Mouse (Mus musculus): ENCODE measurements around the gene Dnaic2. TPM values are rescaled to one million over a fixed set of nuclear protein-coding genes. Genes with fewer than 3 reads are reported as not detected.

Dnaic2 gene
- polyA plus RNA-seq, 1 experiment from 2014 or later, result 0.35 TPM

GRCm38 (mm10) chr11:114801906-114802305, 74.7 kb downstream of the Dnaic2 start:
- Histone ChIP-seq H3K4me2 (ENCODE audit: low read length) (no peak overlapping the region), H3K9me3 (ENCODE audit: control insufficient read depth, low read length) (0 out of 2 replicates have a peak, but pooled peaks cover 4% of the 10 kb centered on the region), H3K9ac (ENCODE audit: low read length) (no peak overlapping the region), H3K4me3 (ENCODE audit: control insufficient read depth in 1 of 2, insufficient read depth in 1 of 2, low read depth in 1 of 2, low read length in 2 of 2) (no peak overlapping the region), H3K4me1 (ENCODE audit: control insufficient read depth in 2 of 2, insufficient read depth in 2 of 2, low read length in 2 of 2) (no peaks in the 10 kb centered on the region), H3K36me3 (ENCODE audit: control insufficient read depth, insufficient read depth, low read length) (no peaks in the 10 kb centered on the region), H3K27ac (replicated peaks in 1 of 2; ENCODE audit: control insufficient read depth in 1 of 2, insufficient read depth in 1 of 2, low read depth in 2 of 2, low read length in 2 of 2) (no peak overlapping the region), H3K27me3 (ENCODE audit: control insufficient read depth, insufficient read depth, low read length) (no peaks in the 10 kb centered on the region)
- WGBS, result 95% methylated on average over 1 of the region's 1 CpGs
- no peak for ATAC-seq (ENCODE audit: insufficient number of reproducible peaks, insufficient read depth, low FRiP score, low read depth)

GRCm38 (mm10) chr11:114802540-114803267, 75.5 kb downstream of the Dnaic2 start:
- Histone ChIP-seq H3K4me2 (ENCODE audit: low read length) (no peak overlapping the region), H3K9me3 (ENCODE audit: control insufficient read depth, low read length) (0 out of 2 replicates have a peak, but pooled peaks cover 4% of the 10 kb centered on the region), H3K4me1 (ENCODE audit: control insufficient read depth in 2 of 2, insufficient read depth in 2 of 2, low read length in 2 of 2) (no peaks in the 10 kb centered on the region; a peak in 1 of 4 replicates), H3K36me3 (ENCODE audit: control insufficient read depth, insufficient read depth, low read length) (no peaks in the 10 kb centered on the region), H3K4me3 (ENCODE audit: control insufficient read depth in 1 of 2, insufficient read depth in 1 of 2, low read depth in 1 of 2, low read length in 2 of 2) (no peak overlapping the region), H3K9ac (ENCODE audit: low read length) (no peak overlapping the region), H3K27ac (replicated peaks in 1 of 2; ENCODE audit: control insufficient read depth in 1 of 2, insufficient read depth in 1 of 2, low read depth in 2 of 2, low read length in 2 of 2) (no peak overlapping the region), H3K27me3 (ENCODE audit: control insufficient read depth, insufficient read depth, low read length) (no peaks in the 10 kb centered on the region)
- ATAC-seq (ENCODE audit: insufficient number of reproducible peaks, insufficient read depth, low FRiP score, low read depth), result no peak
- WGBS, result 70% methylated on average over 15 of the region's 15 CpGs

- no peak for ATAC-seq (ENCODE audit: insufficient number of reproducible peaks, insufficient read depth, low FRiP score, low read depth)
These were observed 76.8 kb downstream of the Dnaic2 start for GRCm38 (mm10) chr11:114803990-114804389.

GRCm38 (mm10) chr11:114807025-114807424, 79.8 kb downstream of the Dnaic2 start:
- Histone ChIP-seq H3K4me3 (ENCODE audit: control insufficient read depth in 1 of 2, insufficient read depth in 1 of 2, low read depth in 1 of 2, low read length in 2 of 2) (no peak overlapping the region), H3K4me1 (ENCODE audit: control insufficient read depth in 2 of 2, insufficient read depth in 2 of 2, low read length in 2 of 2) (no peaks in the 10 kb centered on the region; a peak in 1 of 4 replicates), H3K36me3 (ENCODE audit: control insufficient read depth, insufficient read depth, low read length) (no peaks in the 10 kb centered on the region), H3K27ac (replicated peaks in 1 of 2; ENCODE audit: control insufficient read depth in 1 of 2, insufficient read depth in 1 of 2, low read depth in 2 of 2, low read length in 2 of 2) (no peak overlapping the region), H3K4me2 (ENCODE audit: low read length) (no peak overlapping the region), H3K9me3 (ENCODE audit: control insufficient read depth, low read length) (0 out of 2 replicates have a peak, but pooled peaks cover 1% of the 10 kb centered on the region), H3K27me3 (ENCODE audit: control insufficient read depth, insufficient read depth, low read length) (no peaks in the 10 kb centered on the region), H3K9ac (ENCODE audit: low read length) (no peak overlapping the region)
- 68% methylated on average over 2 of the region's 2 CpGs for WGBS
- no peak for ATAC-seq (ENCODE audit: insufficient number of reproducible peaks, insufficient read depth, low FRiP score, low read depth)

More at GRCm38 (mm10) chr11:114803990-114804389, 76.8 kb downstream of the Dnaic2 start:
- H3K4me3 ChIP-seq (ENCODE audit: control insufficient read depth in 1 of 2, insufficient read depth in 1 of 2, low read depth in 1 of 2, low read length in 2 of 2), result no peak overlapping the region
- H3K4me1 ChIP-seq (ENCODE audit: control insufficient read depth in 2 of 2, insufficient read depth in 2 of 2, low read length in 2 of 2), result no peaks in the 10 kb centered on the region; a peak in 1 of 4 replicates
- H3K4me2 ChIP-seq (ENCODE audit: low read length), result no peak overlapping the region
- 0 out of 2 replicates have a peak, but pooled peaks cover 4% of the 10 kb centered on the region for H3K9me3 ChIP-seq (ENCODE audit: control insufficient read depth, low read length)
- no peaks in the 10 kb centered on the region for H3K36me3 ChIP-seq (ENCODE audit: control insufficient read depth, insufficient read depth, low read length)
- H3K27me3 ChIP-seq (ENCODE audit: control insufficient read depth, insufficient read depth, low read length), result no peaks in the 10 kb centered on the region
- H3K9ac ChIP-seq (ENCODE audit: low read length), result no peak overlapping the region
- 44% methylated on average over 8 of the region's 8 CpGs for WGBS
- H3K27ac ChIP-seq (replicated peaks in 1 of 2; ENCODE audit: control insufficient read depth in 1 of 2, insufficient read depth in 1 of 2, low read depth in 2 of 2, low read length in 2 of 2), result no peak overlapping the region

Other genes with a start within 250 kb of the Dnaic2 start
- 703 and 745 TPM in 2 replicates for gene Rpl38, start 58.9 kb upstream of the Dnaic2 start, polyA plus RNA-seq (2014; fragmentation: Nextera tagmentation; extraction: Ambion mirVana)
- gene Ttyh2, start 52.0 kb upstream of the Dnaic2 start, polyA plus RNA-seq (2014; fragmentation: Nextera tagmentation; extraction: Ambion mirVana), result 7.9 and 8.6 TPM in 2 replicates
- 0.16 and 0.28 TPM in 2 replicates for gene Kif19a, start 38.0 kb downstream of the Dnaic2 start, polyA plus RNA-seq (2014; fragmentation: Nextera tagmentation; extraction: Ambion mirVana)
- not detected in 2 replicates for gene Btbd17, start 68.5 kb downstream of the Dnaic2 start, polyA plus RNA-seq (2014; fragmentation: Nextera tagmentation; extraction: Ambion mirVana)
- not detected in 2 replicates for gene Gpr142, start 71.5 kb downstream of the Dnaic2 start, polyA plus RNA-seq (2014; fragmentation: Nextera tagmentation; extraction: Ambion mirVana)
- 15.2 and 18.0 TPM in 2 replicates for gene Gprc5c, start 123.7 kb downstream of the Dnaic2 start, polyA plus RNA-seq (2014; fragmentation: Nextera tagmentation; extraction: Ambion mirVana)
- 1.1 and 1.4 TPM in 2 replicates for gene Cd300a, start 162.6 kb downstream of the Dnaic2 start, polyA plus RNA-seq (2014; fragmentation: Nextera tagmentation; extraction: Ambion mirVana)
- gene Cd300lb, start 207.0 kb downstream of the Dnaic2 start, polyA plus RNA-seq (2014; fragmentation: Nextera tagmentation; extraction: Ambion mirVana), result 0.39 and 0.54 TPM in 2 replicates
- gene Cd300c, start 241.7 kb downstream of the Dnaic2 start, polyA plus RNA-seq (2014; fragmentation: Nextera tagmentation; extraction: Ambion mirVana), result not detected in 2 replicates